Mouse (Mus musculus) splenic B cell, adult 2 months (primary cell): ENCODE measurements around the gene Astl.

ENCODE experiments used
- DNase-seq: peaks from one replicate; pipeline ENCODE4 v3.0.0-alpha.2; 2011; ENCODE audit warnings: low read depth, low spot score
- H3K27me3 ChIP-seq: 2 replicates; pipeline ENCODE4 v1.6.1; 2012; ENCODE audit warnings: mild to moderate bottlenecking, low read length, moderate library complexity, mixed read lengths; ENCODE audit not compliant: control insufficient read depth, poor library complexity, insufficient read depth, severe bottlenecking
- H3K36me3 ChIP-seq: 2 replicates; pipeline ENCODE4 v1.6.1; 2012; ENCODE audit warnings: mild to moderate bottlenecking, low read length, moderate library complexity, mixed read lengths; ENCODE audit not compliant: control insufficient read depth, poor library complexity, insufficient read depth, severe bottlenecking

Gene Astl

DNA sequence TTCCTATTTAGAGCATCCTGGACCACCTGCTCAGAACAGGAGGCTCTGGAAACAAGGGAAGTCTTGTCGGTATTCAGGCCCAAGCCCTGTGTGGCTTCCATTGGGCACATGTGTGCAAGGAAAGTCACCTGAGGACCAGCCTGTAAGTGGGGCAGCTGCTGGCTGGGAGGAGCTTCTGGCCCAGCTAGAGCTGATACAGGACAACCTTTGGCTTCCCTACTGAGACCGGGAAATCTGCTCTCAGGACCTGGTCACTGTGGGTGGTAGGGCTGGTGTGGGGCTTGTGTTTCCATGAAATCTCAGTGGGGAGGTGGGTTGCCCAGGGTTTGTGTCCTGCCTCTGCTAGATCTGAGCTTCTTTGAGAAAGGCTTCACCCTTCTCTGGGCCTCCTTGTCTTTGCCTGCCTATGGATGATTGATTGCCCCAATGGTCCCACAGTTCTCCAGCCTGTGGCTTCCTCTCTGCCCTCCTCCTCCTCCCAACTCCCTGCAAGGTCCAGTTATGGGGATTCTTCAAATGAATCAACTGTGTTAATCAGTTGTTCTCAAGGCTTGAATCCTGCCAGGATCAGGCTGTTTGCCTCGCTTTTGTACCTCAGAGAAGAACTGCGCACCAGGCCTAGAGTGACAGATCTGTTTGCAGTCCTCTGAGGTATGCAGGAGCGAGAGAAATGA, 31.4 kb downstream of the Astl start:
- no peaks in the 10 kb centered on the region for H3K36me3 ChIP-seq
- no peak for DNase-seq
- H3K27me3 ChIP-seq: no peaks in the 10 kb centered on the region

- Histone ChIP-seq H3K36me3 (no peaks in the 10 kb centered on the region), H3K27me3 (no peaks in the 10 kb centered on the region)
- no peak for DNase-seq
Measured at GRCm38 (mm10) chr2:127370561-127371483, 32.4 kb downstream of the Astl start.

DNA sequence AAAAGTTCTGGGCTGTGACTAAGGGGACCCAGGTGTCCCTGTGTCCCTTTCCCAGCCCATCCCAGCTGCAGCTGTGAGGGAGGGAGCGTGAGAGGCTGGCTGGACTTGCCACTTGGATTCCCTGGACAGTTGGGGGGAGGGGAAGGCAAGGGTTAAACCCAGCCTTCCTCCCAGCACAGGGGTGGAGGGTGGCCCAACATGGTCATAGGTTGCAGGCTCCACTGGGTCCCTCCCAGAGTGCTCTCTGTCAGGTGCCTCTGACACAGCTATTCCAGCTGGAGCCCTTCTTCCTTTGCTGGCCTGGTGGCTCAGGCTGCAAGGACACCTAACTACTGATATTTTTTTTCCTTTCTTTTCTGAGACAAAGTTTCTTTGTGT, 33.0 kb downstream of the Astl start:
- no peaks in the 10 kb centered on the region for H3K27me3 ChIP-seq
- DNase-seq: no peak
- H3K36me3 ChIP-seq: no peaks in the 10 kb centered on the region

GRCm38 (mm10) chr2:127372082-127372481, 33.6 kb downstream of the Astl start:
- H3K36me3 ChIP-seq: no peaks in the 10 kb centered on the region
- DNase-seq: no peak
- H3K27me3 ChIP-seq: no peaks in the 10 kb centered on the region

- DNase-seq: no peak
- Histone ChIP-seq H3K36me3 (no peaks in the 10 kb centered on the region), H3K27me3 (no peaks in the 10 kb centered on the region)
Measured at GRCm38 (mm10) chr2:127374131-127374530, 35.7 kb downstream of the Astl start.

- H3K36me3 ChIP-seq: no peaks in the 10 kb centered on the region
- H3K27me3 ChIP-seq: no peaks in the 10 kb centered on the region
- DNase-seq: no peak
Measured at GRCm38 (mm10) chr2:127375087-127375486, 36.6 kb downstream of the Astl start.

- Histone ChIP-seq H3K36me3 (no peaks in the 10 kb centered on the region), H3K27me3 (no peaks in the 10 kb centered on the region)
- DNase-seq: peak; percentile 56
Measured at GRCm38 (mm10) chr2:127375759-127376341, 37.4 kb downstream of the Astl start.

DNA sequence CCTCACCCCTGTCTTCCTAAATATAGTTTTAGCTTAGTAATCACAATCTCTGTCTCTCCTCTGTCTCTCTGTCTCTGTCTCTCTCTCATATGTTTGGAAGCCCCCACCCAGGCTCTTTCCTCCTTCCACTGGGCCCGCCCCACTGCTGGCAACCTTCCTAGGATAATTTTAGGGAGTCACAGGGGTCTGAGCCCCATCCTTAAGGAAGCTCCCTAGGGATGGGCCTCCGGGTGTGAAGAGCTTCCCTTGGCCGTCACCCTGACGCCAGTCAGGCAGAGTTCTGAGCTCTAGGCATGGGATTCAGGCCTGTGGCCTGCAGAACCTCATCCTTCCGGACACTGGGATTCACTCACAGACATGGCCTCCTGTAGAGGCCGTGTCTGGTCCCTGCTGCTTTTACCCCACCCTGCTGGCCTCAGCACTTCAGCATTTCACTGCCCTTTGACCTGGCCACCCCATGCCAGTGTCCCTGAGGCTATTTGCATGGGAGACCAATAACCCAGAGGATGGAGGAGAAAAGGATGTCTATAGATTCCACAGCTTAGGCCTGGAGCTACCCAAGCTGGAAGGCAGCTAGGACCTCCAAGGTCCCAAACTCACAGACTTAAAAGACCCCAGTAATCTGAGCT, 38.1 kb downstream of the Astl start:
- no peak for DNase-seq
- Histone ChIP-seq H3K36me3 (no peaks in the 10 kb centered on the region), H3K27me3 (no peaks in the 10 kb centered on the region)

DNA sequence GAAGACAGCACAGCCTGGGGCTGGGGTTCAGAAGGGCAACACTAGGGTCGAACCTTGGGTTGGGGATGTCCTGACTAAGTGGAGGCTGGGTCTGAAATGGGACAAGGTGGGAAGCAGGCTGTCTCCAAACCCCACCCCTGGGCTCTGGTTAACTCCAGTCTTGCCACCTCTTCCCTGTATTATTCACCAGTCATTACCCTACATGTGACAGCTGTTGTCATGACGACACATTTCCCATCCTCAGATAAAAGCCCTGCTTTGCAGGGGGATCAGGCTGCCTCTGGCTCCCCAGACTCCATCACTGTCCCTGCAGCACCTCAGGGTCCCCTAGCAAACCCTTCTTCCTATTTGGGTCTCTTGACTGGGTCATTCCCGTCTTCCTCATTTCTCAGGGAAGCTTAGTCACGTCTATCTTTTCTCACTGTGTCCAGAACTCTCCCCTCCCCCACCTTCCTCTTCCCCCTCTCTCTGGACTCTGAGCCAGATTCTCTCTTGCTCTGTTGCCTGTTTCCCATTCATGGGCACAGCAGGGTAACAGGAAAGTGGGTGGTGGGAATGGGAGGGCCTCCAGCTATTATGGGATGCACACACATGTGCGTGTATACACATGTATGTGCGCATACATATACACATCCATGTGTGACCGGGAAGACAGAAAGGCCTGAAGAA, 39.6 kb downstream of the Astl start:
- no peaks in the 10 kb centered on the region for H3K36me3 ChIP-seq
- no peaks in the 10 kb centered on the region for H3K27me3 ChIP-seq
- DNase-seq: no peak

DNA sequence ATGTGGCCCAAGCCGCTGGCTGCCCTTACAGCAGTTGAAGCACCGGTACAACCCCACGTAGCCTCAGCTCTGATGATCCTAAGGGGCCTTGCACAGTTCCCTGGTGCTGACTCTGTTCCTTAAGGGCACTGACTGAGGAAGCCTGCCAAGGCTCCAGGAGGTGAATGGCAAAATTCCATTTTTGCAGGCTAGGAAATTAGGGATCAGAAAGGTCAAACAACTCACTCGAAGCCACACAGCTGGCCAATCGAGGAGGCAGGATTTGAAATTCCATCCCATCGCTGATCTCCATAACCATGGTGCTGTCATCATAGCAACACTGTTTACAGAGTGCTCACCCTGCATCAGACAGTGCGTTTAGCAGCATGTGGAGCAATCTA, 40.2 kb downstream of the Astl start:
- Histone ChIP-seq H3K27me3 (no peaks in the 10 kb centered on the region), H3K36me3 (no peaks in the 10 kb centered on the region)
- DNase-seq: no peak

GRCm38 (mm10) chr2:127379250-127379649, 40.8 kb downstream of the Astl start:
- Histone ChIP-seq H3K27me3 (no peaks in the 10 kb centered on the region), H3K36me3 (no peaks in the 10 kb centered on the region)
- DNase-seq: no peak

- DNase-seq: no peak
- H3K27me3 ChIP-seq: no peaks in the 10 kb centered on the region
- H3K36me3 ChIP-seq: no peaks in the 10 kb centered on the region
Measured at GRCm38 (mm10) chr2:127383881-127384280, 45.4 kb downstream of the Astl start.

DNA sequence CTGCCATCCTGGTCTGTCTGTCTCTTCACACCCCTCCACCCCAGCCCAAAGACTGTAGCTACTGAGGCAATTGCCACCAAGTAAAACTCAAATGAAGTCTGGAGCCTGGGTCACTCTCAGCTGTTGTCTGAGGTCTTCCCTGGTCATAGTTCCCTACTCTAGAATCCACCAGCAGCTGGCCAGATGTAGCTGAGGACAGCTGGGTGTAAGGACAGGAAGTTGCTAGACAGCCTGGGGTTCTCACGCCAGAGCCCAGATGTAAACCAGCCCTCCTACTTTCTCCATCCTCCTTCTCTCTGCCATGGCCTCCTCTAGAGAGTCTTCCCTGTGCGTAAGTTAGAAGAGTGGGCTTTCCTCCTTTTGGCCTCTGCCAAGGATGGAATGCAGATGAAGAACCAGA, 49.1 kb downstream of the Astl start:
- Histone ChIP-seq H3K36me3 (no peaks in the 10 kb centered on the region), H3K27me3 (no peaks in the 10 kb centered on the region)
- DNase-seq: no peak

GRCm38 (mm10) chr2:127390352-127390751, 51.9 kb downstream of the Astl start:
- Histone ChIP-seq H3K27me3 (no peaks in the 10 kb centered on the region), H3K36me3 (no peaks in the 10 kb centered on the region)
- no peak for DNase-seq
